Mouse (Mus musculus) liver, embryonic 14.5 days (tissue): Measurements from ENCODE around the gene Olfr1493-ps1. TPM values are rescaled to one million over a fixed set of nuclear protein-coding genes. Genes with fewer than 3 reads are reported as not detected.

Source experiments
- ATAC-seq: fragments of 200-750 bp; cut with Nextera tagmentation; 2 replicates; pipeline ENCODE4 v1.8.0; 2017; ENCODE audit warnings: moderate number of reproducible peaks, mild to moderate bottlenecking, moderate library complexity; ENCODE audit not compliant: insufficient read depth
- DNase-seq, 3 experiments: peaks; one replicate each; pipeline ENCODE4 v3.0.0-alpha.2; 2012 to 2013; ENCODE audit warnings: low read depth in 3 of 3, low spot score in 3 of 3
- H3K27ac ChIP-seq: fragments of 300-500 bp; sonication (generic); 2 replicates; pipeline ENCODE4 v1.5.1; 2014; ENCODE audit warnings: moderate library complexity, mild to moderate bottlenecking, control low read depth, inconsistent platforms
- H3K27me3 ChIP-seq: fragments of 300-500 bp; sonication (generic); 2 replicates; pipeline ENCODE4 v1.6.1; 2014; ENCODE audit warnings: mild to moderate bottlenecking, low read length, moderate library complexity; ENCODE audit not compliant: control insufficient read depth, insufficient read depth
- H3K36me3 ChIP-seq: fragments of 300-500 bp; sonication (generic); replicated peaks from 2 replicates; pipeline ENCODE4 v1.6.1; 2014; ENCODE audit warnings: low read depth; ENCODE audit not compliant: control insufficient read depth, insufficient read depth
- H3K4me1 ChIP-seq, 2 experiments: fragments of 200-500 bp in 1 of 2; fragments of 300-500 bp in 1 of 2; sonication (generic) in 1 of 2; replicated peaks; 2 replicates each; pipeline ENCODE4 v1.6.1; 2012 to 2014; ENCODE audit warnings: antibody characterized with exemption in 1 of 2, inconsistent platforms in 1 of 2, low read length in 1 of 2; ENCODE audit not compliant: control insufficient read depth in 2 of 2, insufficient read depth in 2 of 2
- H3K4me2 ChIP-seq: fragments of 300-500 bp; sonication (generic); 2 replicates; pipeline ENCODE4 v1.6.1; 2014; ENCODE audit warnings: low read depth, mild to moderate bottlenecking, control low read depth, moderate library complexity
- H3K4me3 ChIP-seq, 2 experiments: fragments of 200-500 bp in 1 of 2; fragments of 300-500 bp in 1 of 2; sonication (generic) in 1 of 2; 2 replicates each; pipeline ENCODE4 v1.5.1; 2012 to 2014; ENCODE audit warnings: low read depth in 2 of 2, low read length in 2 of 2, mild to moderate bottlenecking in 2 of 2, control low read depth in 1 of 2, inconsistent platforms in 1 of 2, moderate library complexity in 1 of 2; ENCODE audit not compliant: insufficient read depth in 1 of 2
- H3K9ac ChIP-seq: fragments of 300-500 bp; sonication (generic); replicated peaks from 2 replicates; pipeline ENCODE4 v1.6.1; 2014; ENCODE audit warnings: mild to moderate bottlenecking, control low read depth, moderate library complexity
- H3K9me3 ChIP-seq: fragments of 300-500 bp; sonication (generic); 2 replicates; pipeline ENCODE4 v1.6.1; 2016; ENCODE audit warnings: low read length, mixed read lengths; ENCODE audit not compliant: control insufficient read depth
- CTCF ChIP-seq: IDR thresholded peaks from 2 replicates; pipeline ENCODE4 v1.5.1; 2016; ENCODE audit warnings: antibody characterized with exemption, low read depth, control low read depth
- EP300 ChIP-seq: IDR thresholded peaks from 2 replicates; pipeline ENCODE4 v1.6.1; 2016; ENCODE audit warnings: antibody characterized with exemption, low read depth
- WGBS: fragments of 180-500 bp; shearing (Covaris S2); extraction: QIAGEN DNeasy Blood & Tissue Kit; methylation state at CpG from one replicate; pipeline ENCODE4 v1.1.7; 2014; ENCODE audit not compliant: insufficient replicate concordance; 5-methylcytosine and 5-hydroxymethylcytosine counted together
- polyA plus RNA-seq, 2 experiments: library from polyadenylated mRNA; depleted of rRNA in 1 of 2; stranded (reverse) in 1 of 2; unstranded in 1 of 2; fragments of >200 nt; fragmentation: Nextera tagmentation in 1 of 2; extraction: Ambion mirVana in 1 of 2; gene quantifications; 2 replicates each; pipeline versions ENCODE4 v1.2.1 to v1.2.3; 2012 to 2014

Gene Olfr1493-ps1
- polyA plus RNA-seq, 2 experiments, result not detected

DNA sequence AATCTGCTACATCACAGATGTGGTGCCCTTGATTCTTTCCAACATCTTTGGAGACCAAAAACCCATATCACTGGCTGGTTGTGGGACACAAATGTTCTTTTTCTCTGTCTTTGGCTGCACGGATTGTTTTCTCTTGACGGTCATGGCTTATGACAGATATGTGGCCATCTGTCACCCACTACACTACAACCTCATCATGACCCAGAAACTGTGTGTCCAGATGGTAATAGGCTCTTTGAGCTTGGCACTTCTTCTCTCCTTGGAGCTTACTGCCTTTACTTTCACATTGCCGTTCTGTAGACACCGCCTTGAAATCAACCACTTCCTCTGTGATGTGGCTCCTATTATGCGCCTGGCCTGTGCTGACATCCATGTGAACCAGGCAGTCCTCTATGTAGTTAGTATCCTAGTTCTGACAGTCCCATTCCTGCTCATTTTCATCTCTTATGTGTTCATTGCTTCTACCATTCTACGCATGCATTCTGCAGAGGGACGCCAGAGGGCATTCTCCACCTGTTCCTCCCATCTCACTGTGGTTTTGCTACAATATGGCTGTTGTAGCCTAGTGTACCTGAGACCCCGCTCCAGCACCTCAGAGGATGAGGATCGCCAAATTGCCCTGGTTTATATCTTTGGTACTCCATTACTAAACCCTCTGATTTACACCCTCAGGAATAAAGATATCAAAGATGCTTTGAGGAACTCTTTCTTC, 45.6 kb downstream of the Olfr1493-ps1 start:
- Histone ChIP-seq H3K4me3 (no peak overlapping the region), H3K9me3 (no peaks in the 10 kb centered on the region), H3K9ac (no peak overlapping the region), H3K4me2 (no peak overlapping the region), H3K27me3 (no peaks in the 10 kb centered on the region), H3K27ac (no peak overlapping the region), H3K4me1 (no peaks in the 10 kb centered on the region), H3K36me3 (no peaks in the 10 kb centered on the region)
- no peak for TF ChIP-seq EP300
- TF ChIP-seq CTCF, result no peak
- ATAC-seq (no peak), DNase-seq (no peak)
- 73% methylated on average over 9 of the region's 9 CpGs for WGBS

DNA sequence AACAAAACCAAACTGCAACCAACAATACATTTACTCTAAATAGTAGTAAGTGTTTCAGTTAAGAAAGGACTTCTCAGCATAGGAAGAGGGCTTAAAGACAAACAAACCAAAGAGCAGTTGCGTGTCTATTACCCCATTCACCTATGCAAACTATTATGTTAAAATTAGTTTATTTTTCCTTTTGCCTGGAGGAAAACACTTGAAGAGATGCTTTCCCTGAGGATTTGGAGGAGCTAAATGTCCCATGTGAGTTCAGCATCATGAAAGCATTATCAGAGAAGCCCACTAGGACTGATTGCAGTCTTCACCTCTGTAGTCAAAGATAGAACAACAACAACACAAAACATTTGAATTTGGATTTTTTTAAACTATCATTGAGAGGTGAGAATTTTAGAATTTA, 54.5 kb downstream of the Olfr1493-ps1 start, which contains the start of gene Olfr1496:
Olfr1496 (plus strand) TSS at position 301 of the 400 bp plus-strand sequence.
- Histone ChIP-seq H3K9ac (no peak within 1 kb of the TSS), H3K4me2 (no peak within 1 kb of the TSS), H3K4me1 (no peaks in the 10 kb centered on the region), H3K9me3 (no peaks in the 10 kb centered on the region), H3K36me3 (no peaks in the 10 kb centered on the region), H3K27me3 (no peaks in the 10 kb centered on the region), H3K27ac (no peak within 1 kb of the TSS), H3K4me3 (no peak within 1 kb of the TSS)
- no peak for ATAC-seq
- DNase-seq, result no peak
- TF ChIP-seq EP300 (no peak), CTCF (no peak)
- 50% methylated on average over 1 of the region's 1 CpGs for WGBS

Other genes starting within 250 kb of the Olfr1493-ps1 start
- not detected in 2 replicates for gene Olfr1475, start 243.1 kb upstream of the Olfr1493-ps1 start, polyA plus RNA-seq (2012; rRNA removed)
- not detected in 2 replicates for gene Olfr1475, start 243.1 kb upstream of the Olfr1493-ps1 start, polyA plus RNA-seq (2014; fragmentation: Nextera tagmentation; extraction: Ambion mirVana)
- not detected in 2 replicates for gene Olfr1477, start 222.7 kb upstream of the Olfr1493-ps1 start, polyA plus RNA-seq (2012; rRNA removed)
- gene Olfr1477, start 222.7 kb upstream of the Olfr1493-ps1 start, polyA plus RNA-seq (2014; fragmentation: Nextera tagmentation; extraction: Ambion mirVana), result not detected in 2 replicates
- not detected in 2 replicates for gene Olfr1480, start 195.4 kb upstream of the Olfr1493-ps1 start, polyA plus RNA-seq (2012; rRNA removed)
- gene Olfr1480, start 195.4 kb upstream of the Olfr1493-ps1 start, polyA plus RNA-seq (2014; fragmentation: Nextera tagmentation; extraction: Ambion mirVana), result not detected in 2 replicates
- not detected in 2 replicates for gene Olfr1484, start 139.8 kb upstream of the Olfr1493-ps1 start, polyA plus RNA-seq (2012; rRNA removed)
- gene Olfr1484, start 139.8 kb upstream of the Olfr1493-ps1 start, polyA plus RNA-seq (2014; fragmentation: Nextera tagmentation; extraction: Ambion mirVana), result not detected in 2 replicates
- not detected in 2 replicates for gene Olfr1487, start 105.9 kb upstream of the Olfr1493-ps1 start, polyA plus RNA-seq (2012; rRNA removed)
- gene Olfr1487, start 105.9 kb upstream of the Olfr1493-ps1 start, polyA plus RNA-seq (2014; fragmentation: Nextera tagmentation; extraction: Ambion mirVana), result not detected in 2 replicates
- gene Olfr1489, start 91.7 kb upstream of the Olfr1493-ps1 start, polyA plus RNA-seq (2012; rRNA removed), result not detected in 2 replicates
- gene Olfr1489, start 91.7 kb upstream of the Olfr1493-ps1 start, polyA plus RNA-seq (2014; fragmentation: Nextera tagmentation; extraction: Ambion mirVana), result not detected in 2 replicates
- not detected in 2 replicates for gene Olfr1490, start 72.2 kb upstream of the Olfr1493-ps1 start, polyA plus RNA-seq (2012; rRNA removed)
- not detected in 2 replicates for gene Olfr1490, start 72.2 kb upstream of the Olfr1493-ps1 start, polyA plus RNA-seq (2014; fragmentation: Nextera tagmentation; extraction: Ambion mirVana)
- gene Olfr1491, start 26.0 kb upstream of the Olfr1493-ps1 start, polyA plus RNA-seq (2012; rRNA removed), result not detected in 2 replicates
- not detected in 2 replicates for gene Olfr1491, start 26.0 kb upstream of the Olfr1493-ps1 start, polyA plus RNA-seq (2014; fragmentation: Nextera tagmentation; extraction: Ambion mirVana)
- not detected in 2 replicates for gene Olfr1494, start 16.4 kb downstream of the Olfr1493-ps1 start, polyA plus RNA-seq (2012; rRNA removed)
- gene Olfr1494, start 16.4 kb downstream of the Olfr1493-ps1 start, polyA plus RNA-seq (2014; fragmentation: Nextera tagmentation; extraction: Ambion mirVana), result not detected in 2 replicates
- not detected in 2 replicates for gene Olfr1495, start 41.3 kb downstream of the Olfr1493-ps1 start, polyA plus RNA-seq (2012; rRNA removed)
- not detected in 2 replicates for gene Olfr1495, start 41.3 kb downstream of the Olfr1493-ps1 start, polyA plus RNA-seq (2014; fragmentation: Nextera tagmentation; extraction: Ambion mirVana)
- not detected in 2 replicates for gene Olfr1496, start 54.6 kb downstream of the Olfr1493-ps1 start, polyA plus RNA-seq (2012; rRNA removed)
- gene Olfr1496, start 54.6 kb downstream of the Olfr1493-ps1 start, polyA plus RNA-seq (2014; fragmentation: Nextera tagmentation; extraction: Ambion mirVana), result not detected in 2 replicates
- not detected in 2 replicates for gene Olfr1497, start 74.9 kb downstream of the Olfr1493-ps1 start, polyA plus RNA-seq (2012; rRNA removed)
- not detected in 2 replicates for gene Olfr1497, start 74.9 kb downstream of the Olfr1493-ps1 start, polyA plus RNA-seq (2014; fragmentation: Nextera tagmentation; extraction: Ambion mirVana)
- gene Olfr1499, start 96.2 kb downstream of the Olfr1493-ps1 start, polyA plus RNA-seq (2012; rRNA removed), result not detected in 2 replicates
- gene Olfr1499, start 96.2 kb downstream of the Olfr1493-ps1 start, polyA plus RNA-seq (2014; fragmentation: Nextera tagmentation; extraction: Ambion mirVana), result not detected in 2 replicates
- gene Olfr1500, start 107.2 kb downstream of the Olfr1493-ps1 start, polyA plus RNA-seq (2012; rRNA removed), result not detected in 2 replicates
- not detected in 2 replicates for gene Olfr1500, start 107.2 kb downstream of the Olfr1493-ps1 start, polyA plus RNA-seq (2014; fragmentation: Nextera tagmentation; extraction: Ambion mirVana)
- gene Olfr1501, start 127.4 kb downstream of the Olfr1493-ps1 start, polyA plus RNA-seq (2012; rRNA removed), result not detected in 2 replicates
- gene Olfr1501, start 127.4 kb downstream of the Olfr1493-ps1 start, polyA plus RNA-seq (2014; fragmentation: Nextera tagmentation; extraction: Ambion mirVana), result not detected in 2 replicates
- not detected in 2 replicates for gene Olfr1502, start 138.5 kb downstream of the Olfr1493-ps1 start, polyA plus RNA-seq (2012; rRNA removed)
- gene Olfr1502, start 138.5 kb downstream of the Olfr1493-ps1 start, polyA plus RNA-seq (2014; fragmentation: Nextera tagmentation; extraction: Ambion mirVana), result not detected in 2 replicates
- not detected in 2 replicates for gene Olfr1504, start 174.7 kb downstream of the Olfr1493-ps1 start, polyA plus RNA-seq (2012; rRNA removed)
- gene Olfr1504, start 174.7 kb downstream of the Olfr1493-ps1 start, polyA plus RNA-seq (2014; fragmentation: Nextera tagmentation; extraction: Ambion mirVana), result not detected in 2 replicates
- not detected in 2 replicates for gene Olfr1505, start 190.3 kb downstream of the Olfr1493-ps1 start, polyA plus RNA-seq (2012; rRNA removed)
- not detected in 2 replicates for gene Olfr1505, start 190.3 kb downstream of the Olfr1493-ps1 start, polyA plus RNA-seq (2014; fragmentation: Nextera tagmentation; extraction: Ambion mirVana)